Mouse (Mus musculus) CH12.LX (cell line): ENCODE measurements around the gene Gm20388. TPM values are rescaled to one million over a fixed set of nuclear protein-coding genes. Genes with fewer than 3 reads are reported as not detected.

Experiments used
- DNase-seq: peaks from one replicate; pipeline ENCODE4 v3.0.0-alpha.2; 2013; ENCODE audit errors: extremely low read depth
- H3K27ac ChIP-seq: 2 replicates; pipeline ENCODE4 v1.5.1; 2012; ENCODE audit warnings: low read depth, mild to moderate bottlenecking, control low read depth, moderate library complexity; ENCODE audit not compliant: insufficient read depth
- H3K27me3 ChIP-seq: replicated peaks from 2 replicates; pipeline ENCODE3; 2012; ENCODE audit warnings: inconsistent platforms
- H3K36me3 ChIP-seq, 2 experiments: replicated peaks in 1 of 2; 2 replicates each; pipeline versions ENCODE3 to v1.6.1; 2012; ENCODE audit warnings: inconsistent platforms in 1 of 2, low read length in 1 of 2, mild to moderate bottlenecking in 1 of 2, mixed read lengths in 1 of 2, moderate library complexity in 1 of 2; ENCODE audit not compliant: control insufficient read depth in 1 of 2, insufficient read depth in 1 of 2
- H3K4me1 ChIP-seq, 2 experiments: 2 replicates each; pipeline ENCODE4 v1.6.1; 2012; ENCODE audit warnings: inconsistent platforms in 1 of 2, moderate library complexity in 1 of 2; ENCODE audit not compliant: insufficient read depth in 2 of 2, control insufficient read depth in 1 of 2
- H3K4me2 ChIP-seq: 2 replicates; pipeline ENCODE4 v1.6.1; 2012; ENCODE audit warnings: low read depth, mild to moderate bottlenecking, control low read depth; ENCODE audit not compliant: poor library complexity, insufficient read depth, severe bottlenecking
- H3K4me3 ChIP-seq, 3 experiments: fragments of 150-350 bp in 1 of 3; sonication (generic) in 1 of 3; replicated peaks in 1 of 3; 2 replicates each; pipeline versions ENCODE3 to v1.5.1; 2011 to 2012; ENCODE audit warnings: low read depth in 2 of 3, low read length in 2 of 3, mild to moderate bottlenecking in 2 of 3, moderate library complexity in 2 of 3, control low read depth in 1 of 3, improper control_type of control experiment in 1 of 3, inconsistent platforms in 1 of 3, mixed read lengths in 1 of 3; ENCODE audit not compliant: poor library complexity in 1 of 3
- H3K79me2 ChIP-seq: replicated peaks from 2 replicates; pipeline ENCODE4 v1.6.1; 2012; ENCODE audit warnings: mild to moderate bottlenecking, moderate library complexity; ENCODE audit not compliant: control insufficient read depth, poor library complexity, insufficient read depth, severe bottlenecking; ENCODE audit errors: extremely low read depth
- H3K9ac ChIP-seq: 2 replicates; pipeline ENCODE4 v1.6.1; 2012; ENCODE audit warnings: low read depth, mild to moderate bottlenecking, control low read depth, moderate library complexity; ENCODE audit not compliant: insufficient read depth
- H3K9me3 ChIP-seq: replicated peaks from 2 replicates; pipeline ENCODE3; 2012; ENCODE audit warnings: low read length, inconsistent platforms, mixed read lengths
- BHLHE40 ChIP-seq: IDR thresholded peaks from 2 replicates; pipeline ENCODE4 v1.6.1; 2011; ENCODE audit warnings: mild to moderate bottlenecking, low read depth, low read length, improper control_type of control experiment
- CHD1 ChIP-seq: IDR thresholded peaks from 2 replicates; pipeline ENCODE4 v1.6.1; 2012; ENCODE audit warnings: low read depth, low read length, improper control_type of control experiment, inconsistent platforms
- CHD2 ChIP-seq: IDR thresholded peaks from 2 replicates; pipeline ENCODE4 v1.6.1; 2011; ENCODE audit warnings: low read length, improper control_type of control experiment
- E2F4 ChIP-seq: IDR thresholded peaks from 2 replicates; pipeline ENCODE4 v1.6.1; 2011; ENCODE audit warnings: low read depth, low read length, improper control_type of control experiment; ENCODE audit not compliant: insufficient replicate concordance
- ELF1 ChIP-seq: IDR thresholded peaks from 2 replicates; pipeline ENCODE4 v1.6.1; 2014; ENCODE audit warnings: low read depth, mild to moderate bottlenecking, inconsistent platforms, low read length, improper control_type of control experiment
- EP300 ChIP-seq: IDR thresholded peaks from 2 replicates; pipeline ENCODE4 v1.6.1; 2011; ENCODE audit warnings: low read length, improper control_type of control experiment
- ETS1 ChIP-seq: conservative IDR thresholded peaks from 2 replicates; pipeline ENCODE4 v1.6.1; 2012; ENCODE audit warnings: low read depth, mild to moderate bottlenecking, inconsistent platforms, low read length, improper control_type of control experiment, moderate library complexity
- IRF4 ChIP-seq: IDR thresholded peaks from 2 replicates; pipeline ENCODE4 v1.6.1; 2014; ENCODE audit warnings: low read depth, mild to moderate bottlenecking, inconsistent platforms, low read length, improper control_type of control experiment
- JUN ChIP-seq: IDR thresholded peaks from 2 replicates; pipeline ENCODE4 v1.6.1; 2011; ENCODE audit warnings: low read depth, mild to moderate bottlenecking, low read length, improper control_type of control experiment, moderate library complexity; ENCODE audit not compliant: insufficient read depth
- JUND ChIP-seq: conservative IDR thresholded peaks from 2 replicates; pipeline ENCODE4 v1.6.1; 2011; ENCODE audit warnings: low read depth, low read length, improper control_type of control experiment
- MAFK ChIP-seq: IDR thresholded peaks from 2 replicates; pipeline ENCODE4 v1.6.1; 2011; ENCODE audit warnings: low read length, improper control_type of control experiment; ENCODE audit not compliant: insufficient replicate concordance
- MEF2A ChIP-seq: IDR thresholded peaks from 2 replicates; pipeline ENCODE4 v1.6.1; 2014; ENCODE audit warnings: low read depth, mild to moderate bottlenecking, inconsistent platforms, low read length, improper control_type of control experiment, borderline replicate concordance
- NELFE ChIP-seq: IDR thresholded peaks from 2 replicates; pipeline ENCODE4 v1.6.1; 2011; ENCODE audit warnings: low read depth, low read length, improper control_type of control experiment
- PAX5 ChIP-seq: IDR thresholded peaks from 2 replicates; pipeline ENCODE4 v1.6.1; 2012; ENCODE audit warnings: low read length, inconsistent platforms, mixed read lengths
- SIN3A ChIP-seq: IDR thresholded peaks from 2 replicates; pipeline ENCODE4 v1.6.1; 2012; ENCODE audit warnings: low read length, improper control_type of control experiment, inconsistent platforms
- TBP ChIP-seq: conservative IDR thresholded peaks from 2 replicates; pipeline ENCODE4 v1.6.1; 2011; ENCODE audit warnings: low read depth, low read length, improper control_type of control experiment
- USF1 ChIP-seq: IDR thresholded peaks from 2 replicates; pipeline ENCODE4 v1.6.1; 2014; ENCODE audit warnings: low read depth, mild to moderate bottlenecking, inconsistent platforms, low read length, improper control_type of control experiment
- USF2 ChIP-seq: conservative IDR thresholded peaks from 2 replicates; pipeline ENCODE4 v1.6.1; 2011; ENCODE audit warnings: low read depth, low read length, improper control_type of control experiment
- ZKSCAN1 ChIP-seq: IDR thresholded peaks from 2 replicates; pipeline ENCODE4 v1.6.1; 2012; ENCODE audit warnings: low read depth, inconsistent platforms, low read length, improper control_type of control experiment, borderline replicate concordance
- ZMIZ1 ChIP-seq: IDR thresholded peaks from 2 replicates; pipeline ENCODE4 v1.6.1; 2012; ENCODE audit warnings: low read depth, mild to moderate bottlenecking, inconsistent platforms, low read length, improper control_type of control experiment
- dilution Hi-C: fragments of 300-500 bp; cut with MboI; formaldehyde crosslinking; loops from 2 replicates; pipeline ENCODE4 v1.14.3; 2020; ENCODE audit warnings: low sequenced_read_pairs; ENCODE audit not compliant: extremely low pct_unique_long_range_greater_than_20kb, extremely low pct_ligation_motif_present
- in situ Hi-C: fragments of 300-500 bp; cut with MboI; formaldehyde crosslinking; loops from 3 replicates; pipeline ENCODE4 v1.14.3; 2019; ENCODE audit warnings: low sequenced_read_pairs, low pct_ligation_motif_present, low pct_unique_long_range_greater_than_20kb, mixed read lengths
- polyA plus RNA-seq: library from polyadenylated mRNA; unstranded; fragments of >175 nt; gene quantifications from 2 replicates; pipeline ENCODE4 v1.2.1, GENCODE M21; 2012; ENCODE audit warnings: low read depth; ENCODE audit not compliant: insufficient read length
- total RNA-seq, 2 experiments: library from RNA; depleted of rRNA; stranded (reverse); fragments of 300-350 nt in 1 of 2; fragments of >200 nt in 1 of 2; gene quantifications; 2 replicates each; pipeline ENCODE4 v1.2.3; 2012 to 2014

Gm20388 gene
- total and polyA plus RNA-seq, 3 experiments = 14.8 to 26.3 (median 22.2) TPM

- no peak overlapping the region for H3K27ac ChIP-seq
- no peaks in the 10 kb centered on the region for H3K79me2 ChIP-seq
- peaks cover 16 to 30% of the 10 kb centered on the region in 2 experiments for H3K4me1 ChIP-seq
- in situ Hi-C loops (loop anchor here (10.0 kb wide), 2 partner anchors 289 to 409 kb away; no protein-coding TSS in a partner anchor), dilution Hi-C loops (no loop called here)
- H3K36me3 ChIP-seq = no peaks in the 10 kb centered on the region
- no peaks in the 10 kb centered on the region for H3K9me3 ChIP-seq
- H3K4me2 ChIP-seq = peak overlapping the region; percentile 52
- no peak overlapping the region for H3K9ac ChIP-seq
- H3K4me3 ChIP-seq = no peak overlapping the region
- peak; percentile 64 for DNase-seq
- TF ChIP-seq USF1 = no peak
- TF ChIP-seq IRF4 = peak; percentile 85; the same call in 1 of the 2 replicates
- no peak for TF ChIP-seq CHD1
- no peak for TF ChIP-seq ZMIZ1
- TF ChIP-seq EP300 = peak; percentile 74
- 0 out of 2 replicates have a peak, but pooled peaks have one; percentile 8 for TF ChIP-seq BHLHE40
- TF ChIP-seq CHD2 = peak; percentile 52; the same call in 1 of the 2 replicates
- TF ChIP-seq MEF2A = 0 out of 2 replicates have a peak, but pooled peaks have one; percentile 18
- peak; percentile 19; the same call in 1 of the 2 replicates for TF ChIP-seq JUN
- TF ChIP-seq PAX5 = no peak
- H3K27me3 ChIP-seq = peaks cover 91% of the 10 kb centered on the region
These were observed 2353.6 kb downstream of the Gm20388 start for GRCm38 (mm10) chr8:122264243-122264642.

GRCm38 (mm10) chr8:122265522-122265921 lies 2354.9 kb downstream of the Gm20388 start:
- in situ Hi-C loops (loop anchor here (10.0 kb wide), 2 partner anchors 291 to 411 kb away; no protein-coding TSS in a partner anchor), dilution Hi-C loops (no loop called here)
- Histone ChIP-seq H3K4me3 (no peak overlapping the region), H3K79me2 (no peaks in the 10 kb centered on the region), H3K4me1 (peaks cover 18 to 30% of the 10 kb centered on the region in 2 experiments), H3K9me3 (no peaks in the 10 kb centered on the region), H3K9ac (no peak overlapping the region), H3K27ac (no peak overlapping the region), H3K36me3 (no peaks in the 10 kb centered on the region), H3K4me2 (no peak overlapping the region), H3K27me3 (peaks cover 95% of the 10 kb centered on the region)
- TF ChIP-seq ELF1 = no peak
- TF ChIP-seq JUND = no peak
- no peak for TF ChIP-seq SIN3A
- no peak for TF ChIP-seq MEF2A
- TF ChIP-seq MAFK = no peak
- TF ChIP-seq ETS1 = no peak
- TF ChIP-seq JUN = no peak
- TF ChIP-seq TBP = no peak
- TF ChIP-seq ZKSCAN1 = no peak
- no peak for TF ChIP-seq USF2
- no peak for TF ChIP-seq CHD1
- no peak for TF ChIP-seq E2F4
- no peak for TF ChIP-seq NELFE
- no peak for DNase-seq
